Mouse (Mus musculus) liver, postnatal 0 days (tissue): ENCODE measurements around the gene H2-T22. TPM values are rescaled to one million over a fixed set of nuclear protein-coding genes. Genes with fewer than 3 reads are reported as not detected.
"Not testable (repeated sequence)": the region's sequence is repeated elsewhere in the genome, so short reads cannot be mapped to it uniquely, and the experiment has no call there.

Experiments
- ATAC-seq: fragments of 200-750 bp; cut with Nextera tagmentation; 2 replicates; pipeline ENCODE4 v1.8.0; 2017; ENCODE audit warnings: mild to moderate bottlenecking, moderate library complexity
- DNase-seq: peaks from one replicate; pipeline ENCODE4 v3.0.0-alpha.2; 2016
- H3K27ac ChIP-seq: fragments of 300-500 bp; sonication (generic); 2 replicates; pipeline ENCODE4 v1.5.1; 2014; ENCODE audit warnings: antibody characterized with exemption, moderate library complexity, mild to moderate bottlenecking, low read depth
- H3K27me3 ChIP-seq: fragments of 300-500 bp; sonication (generic); 2 replicates; pipeline ENCODE4 v1.6.1; 2014; ENCODE audit warnings: low read length, control low read depth, mixed read lengths; ENCODE audit not compliant: insufficient read depth
- H3K36me3 ChIP-seq: fragments of 300-500 bp; sonication (generic); replicated peaks from 2 replicates; pipeline ENCODE4 v1.6.1; 2014; ENCODE audit warnings: mild to moderate bottlenecking, control low read depth, low read length, moderate library complexity, mixed read lengths; ENCODE audit not compliant: insufficient read depth
- H3K4me1 ChIP-seq: fragments of 300-500 bp; sonication (generic); 2 replicates; pipeline ENCODE4 v1.6.1; 2014; ENCODE audit warnings: antibody characterized with exemption, mild to moderate bottlenecking, control low read depth; ENCODE audit not compliant: insufficient read depth
- H3K4me2 ChIP-seq: fragments of 300-500 bp; sonication (generic); 2 replicates; pipeline ENCODE4 v1.6.1; 2014; ENCODE audit warnings: low read depth, mild to moderate bottlenecking, low read length, moderate library complexity, mixed read lengths
- H3K4me3 ChIP-seq: fragments of 300-500 bp; sonication (generic); 2 replicates; pipeline ENCODE4 v1.5.1; 2014; ENCODE audit warnings: low read depth, low read length
- H3K9ac ChIP-seq: fragments of 300-500 bp; sonication (generic); replicated peaks from 2 replicates; pipeline ENCODE4 v1.6.1; 2014; ENCODE audit warnings: mild to moderate bottlenecking, moderate library complexity
- H3K9me3 ChIP-seq: fragments of 300-500 bp; sonication (generic); 2 replicates; pipeline ENCODE4 v1.6.1; 2016; ENCODE audit warnings: mild to moderate bottlenecking, control low read depth, low read length, mixed read lengths
- CTCF ChIP-seq: sonication (generic); IDR thresholded peaks from 2 replicates; pipeline ENCODE4 v1.5.1; 2016; ENCODE audit warnings: antibody characterized with exemption, low read depth
- EP300 ChIP-seq: IDR thresholded peaks from 2 replicates; pipeline ENCODE4 v1.6.1; 2016; ENCODE audit warnings: antibody characterized with exemption, low read depth, mild to moderate bottlenecking
- WGBS: fragments of 180-500 bp; shearing (Covaris S2); extraction: QIAGEN DNeasy Blood & Tissue Kit; methylation state at CpG from one replicate; pipeline ENCODE4 v1.1.7; 2014; ENCODE audit not compliant: insufficient replicate concordance; 5-methylcytosine and 5-hydroxymethylcytosine counted together
- polyA plus RNA-seq: library from polyadenylated mRNA; unstranded; fragments of >200 nt; fragmentation: Nextera tagmentation; extraction: Ambion mirVana; gene quantifications from 2 replicates; pipeline ENCODE4 v1.2.1, GENCODE M21; 2015

Gene H2-T22
- 16.2 and 17.1 TPM in 2 replicates for polyA plus RNA-seq

GRCm38 (mm10) chr17:36042610-36043169 lies at the start of gene H2-T22, which contains the start of gene Gm6034:
H2-T22 (minus strand) TSS chr17:36042747.
Gm6034 (plus strand) TSS chr17:36042961.
- Histone ChIP-seq H3K9ac (peak within 1 kb of the TSS; percentile 76), H3K27ac (peak within 1 kb of the TSS; percentile 74), H3K4me2 (peak within 1 kb of the TSS; percentile 85), H3K4me3 (peak within 1 kb of the TSS; percentile 58)
- DNase-seq (peak; percentile 69), ATAC-seq (peak; percentile 92)
- under 1% methylated on average over 12 of the region's 12 CpGs for WGBS
- H3K27me3 ChIP-seq, H3K36me3 ChIP-seq, H3K9me3 ChIP-seq, H3K4me1 ChIP-seq: not testable (repeated sequence)

GRCm38 (mm10) chr17:36091933-36092332 lies 49.4 kb upstream of the H2-T22 start:
- no CpG with 5 or more reads among the region's 2 CpGs for WGBS

GRCm38 (mm10) chr17:36085976-36086375 lies 43.4 kb upstream of the H2-T22 start:
- not testable (repeated sequence) for DNase-seq, ATAC-seq, H3K9ac ChIP-seq, H3K36me3 ChIP-seq, H3K4me1 ChIP-seq, H3K9me3 ChIP-seq, H3K4me3 ChIP-seq, H3K4me2 ChIP-seq, H3K27ac ChIP-seq
- H3K27me3 ChIP-seq, result peaks cover 21% of the 10 kb centered on the region
- 53% methylated on average over 1 of the region's 1 CpGs for WGBS

More at GRCm38 (mm10) chr17:36091933-36092332, 49.4 kb upstream of the H2-T22 start:
- not testable (repeated sequence) for H3K4me2 ChIP-seq, H3K9ac ChIP-seq, ATAC-seq, H3K4me3 ChIP-seq, H3K36me3 ChIP-seq, DNase-seq, H3K27me3 ChIP-seq, H3K4me1 ChIP-seq, H3K27ac ChIP-seq, H3K9me3 ChIP-seq

- TF ChIP-seq CTCF (no peak), EP300 (no peak)
- no peak overlapping the region for H3K27ac ChIP-seq
- under 1% methylated on average over 40 of the region's 42 CpGs for WGBS
- H3K4me1 ChIP-seq, result peaks cover 4% of the 10 kb centered on the region; the same call in 1 of the 2 replicates
- peaks cover 21% of the 10 kb centered on the region for H3K27me3 ChIP-seq
- peak overlapping the region; percentile 87 for H3K4me2 ChIP-seq
- H3K4me3 ChIP-seq, result peak overlapping the region; percentile 61
- peak; percentile 36; the same call in 1 of the 2 replicates for ATAC-seq
- H3K9ac ChIP-seq, result peak overlapping the region; percentile 55
- no peaks in the 10 kb centered on the region for H3K9me3 ChIP-seq
- DNase-seq, result peak; percentile 18
- no peaks in the 10 kb centered on the region for H3K36me3 ChIP-seq
These were observed 41.4 kb upstream of the H2-T22 start for GRCm38 (mm10) chr17:36083870-36084451.

- Histone ChIP-seq H3K27me3 (peaks cover 21% of the 10 kb centered on the region), H3K9me3 (no peaks in the 10 kb centered on the region), H3K4me3 (peak overlapping the region; percentile 61), H3K36me3 (no peaks in the 10 kb centered on the region), H3K27ac (no peak overlapping the region), H3K4me2 (peak overlapping the region; percentile 87), H3K4me1 (peaks cover 4% of the 10 kb centered on the region; the same call in 1 of the 2 replicates), H3K9ac (peak overlapping the region; percentile 55)
- peak; percentile 71 for DNase-seq
- no peak for TF ChIP-seq EP300
- no peak for TF ChIP-seq CTCF
- WGBS, result 1% methylated on average over 46 of the region's 46 CpGs
- peak; percentile 74 for ATAC-seq
These were observed 40.8 kb upstream of the H2-T22 start for GRCm38 (mm10) chr17:36083266-36083869.

- H3K4me1 ChIP-seq, H3K9ac ChIP-seq, H3K9me3 ChIP-seq, H3K27ac ChIP-seq, ATAC-seq, DNase-seq, H3K36me3 ChIP-seq: not testable (repeated sequence)
- Histone ChIP-seq H3K4me2 (peak overlapping the region; percentile 87), H3K4me3 (peak overlapping the region; percentile 61), H3K27me3 (peaks cover 21% of the 10 kb centered on the region)
- 26% methylated on average over 5 of the region's 6 CpGs for WGBS
These were observed 40.1 kb upstream of the H2-T22 start for GRCm38 (mm10) chr17:36082519-36083232.

GRCm38 (mm10) chr17:36081901-36082300 lies 39.4 kb upstream of the H2-T22 start:
- not testable (repeated sequence) for H3K36me3 ChIP-seq, H3K27ac ChIP-seq, H3K9me3 ChIP-seq, ATAC-seq, H3K4me3 ChIP-seq, H3K9ac ChIP-seq, H3K4me2 ChIP-seq, DNase-seq, H3K4me1 ChIP-seq
- H3K27me3 ChIP-seq, result peaks cover 21% of the 10 kb centered on the region
